Mouse (Mus musculus): ENCODE data around the gene Lck.

DNA sequence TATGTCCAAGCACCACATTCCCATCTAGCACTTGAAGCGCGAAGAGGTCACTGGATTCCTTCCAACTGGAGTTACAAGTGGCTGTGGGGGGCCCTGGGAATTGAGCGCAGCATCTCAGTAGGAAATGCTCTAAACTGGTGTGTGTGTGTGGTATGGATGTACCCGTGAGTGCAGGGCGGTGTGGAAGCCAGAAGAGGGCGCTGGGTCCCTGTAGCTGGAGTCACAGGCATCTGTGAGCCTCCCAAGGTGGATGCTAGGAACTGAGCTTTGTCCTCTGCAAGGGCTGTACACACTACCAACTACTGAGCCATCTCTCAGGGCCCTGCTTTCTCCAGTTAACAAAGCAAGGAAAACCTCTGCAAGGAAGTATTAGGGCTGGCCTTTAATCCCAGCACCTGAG lies 33.4 kb downstream of the Lck start:
- TF ChIP-seq POLR2A (IDR thresholded peaks at IDR 0.05; ENCODE audit: low read depth, low read length) (no peak), CTCF (conservative IDR thresholded peaks at IDR 0.05; ENCODE audit: insufficient read depth, insufficient read length, low read depth, low read length) (peak; percentile 62)
